Mouse (Mus musculus) olfactory bulb, adult 2 months (tissue): ENCODE measurements around the gene Gtf2h2.

ENCODE experiments used
- CTCF ChIP-seq: fragments of 200-500 bp; IDR thresholded peaks from 2 replicates; pipeline ENCODE4 v1.5.1; 2012; ENCODE audit warnings: low read depth, mild to moderate bottlenecking, low read length, moderate library complexity; ENCODE audit not compliant: insufficient read depth
- POLR2A ChIP-seq: fragments of 200-500 bp; IDR thresholded peaks from 2 replicates; pipeline ENCODE4 v1.6.1; 2012; ENCODE audit warnings: mild to moderate bottlenecking, low read depth, low read length, moderate library complexity; ENCODE audit not compliant: insufficient read depth

DNA sequence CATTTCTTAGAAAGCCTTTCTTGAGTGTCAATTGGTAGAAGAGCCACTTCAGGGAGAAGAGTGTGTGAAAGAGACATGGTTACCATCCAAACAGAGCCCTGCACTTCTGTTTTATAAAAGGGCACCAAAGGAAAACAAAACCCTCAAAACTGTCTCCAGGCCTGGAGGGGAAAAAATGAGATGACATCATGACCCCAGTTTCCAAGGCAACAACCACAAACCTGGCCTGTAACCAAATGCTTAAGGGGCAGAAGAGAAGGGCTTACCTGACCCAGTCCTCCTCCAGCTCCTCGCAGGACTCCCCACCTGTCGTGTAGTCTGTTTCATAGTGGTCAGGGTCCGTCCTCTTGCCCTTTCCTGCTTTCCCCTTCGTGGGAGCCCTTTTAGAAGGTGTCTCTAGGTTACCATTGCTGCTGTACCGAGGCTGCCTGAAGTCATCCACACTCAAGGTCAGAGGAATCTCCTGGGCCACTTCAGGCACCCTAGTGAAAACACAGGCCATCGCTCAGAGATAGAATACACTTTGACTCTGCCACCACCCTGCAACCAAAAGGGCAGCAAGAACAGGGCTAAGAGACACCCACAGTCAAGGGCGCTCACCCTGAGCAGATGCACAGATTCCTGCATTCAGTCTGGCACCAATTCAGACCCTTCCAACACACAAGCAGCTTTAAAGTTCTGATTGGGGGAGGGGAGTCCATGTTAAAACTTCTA is 18.9 kb upstream of the Gtf2h2 start:
- TF ChIP-seq POLR2A = no peak
- no peak for TF ChIP-seq CTCF
